ENCODE assay signal across 10 mouse cellular contexts in the genomic region with DNA sequence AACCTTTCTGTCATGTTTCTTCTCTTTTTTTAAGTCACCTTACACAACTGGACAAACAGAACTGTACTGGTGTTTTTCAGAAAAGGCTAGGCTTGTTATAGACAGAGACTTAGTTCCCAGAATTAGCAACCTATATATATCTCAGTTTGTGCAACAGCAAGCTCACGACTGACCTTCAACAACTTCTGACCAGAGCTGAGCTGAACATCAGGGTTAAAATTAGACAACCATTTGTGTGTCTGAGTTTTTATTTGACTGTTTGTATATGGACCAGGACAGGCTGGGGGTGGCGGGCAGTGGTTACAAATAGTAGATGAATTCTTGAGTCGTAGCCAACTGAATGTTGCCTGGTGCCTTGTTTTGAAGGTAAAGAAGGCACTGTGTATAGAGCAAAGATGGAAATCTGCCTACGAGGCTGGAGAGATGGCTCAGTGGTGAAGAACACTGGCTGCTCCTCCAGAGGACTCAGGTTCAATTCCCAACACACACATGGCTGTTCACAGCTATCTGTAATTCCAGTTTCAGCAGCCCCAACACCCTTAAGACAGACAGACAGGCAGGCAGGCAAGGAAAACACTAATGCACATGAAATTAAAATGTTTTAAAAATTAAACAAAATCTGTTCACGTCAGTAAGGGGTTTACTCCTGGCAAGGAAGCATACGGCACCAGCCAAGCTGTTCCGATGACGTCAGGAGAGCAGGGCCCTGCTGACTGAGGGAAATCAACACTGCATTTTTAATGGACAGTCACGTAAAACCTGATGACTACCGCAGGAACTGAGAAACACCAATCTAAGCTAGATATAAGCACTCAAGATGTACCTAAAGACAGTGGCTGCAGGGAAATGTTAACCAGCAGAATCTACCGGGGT.
DNase-seq lines count a peak whose midpoint lies in the region; ATAC-seq lines count a peak whose summit lies in the region.
"Had no signal": no experiment of that assay in that cellular context is flagged by ENCODE, and none has a peak within 500 bp of the region (broad histone marks: within the 10 kb centered on the region; RNA-seq: fewer than 3 reads in every experiment).

No protein-coding gene starts in this region.

- no peaks in the 10 kb centered on the region for H3K9me3 ChIP-seq in embryonic facial prominence, embryonic 15.5 days (replicated peaks)
- H3K9me3 ChIP-seq in heart, embryonic 13.5 days, result no peaks in the 10 kb centered on the region
- H3K9me3 ChIP-seq in midbrain, embryonic 14.5 days (ENCODE audit: control insufficient read depth, low read length), result no peaks in the 10 kb centered on the region
- H3K9me3 ChIP-seq: embryonic facial prominence, embryonic 13.5 days; limb, embryonic 13.5 days had no signal

- DNase-seq in layer of hippocampus, adult 11-12 months (ENCODE audit: low spot score), result peak; percentile 41
- no peak for DNase-seq in layer of hippocampus, postnatal 25 days (ENCODE audit: extremely low spot score in 1 of 2, low spot score in 1 of 2)
- peak; percentile 37 for DNase-seq in lung, postnatal 14 days
- DNase-seq in B cell, adult 2 months, result no peak
- no peak for DNase-seq in midbrain, embryonic 14.5 days
- DNase-seq: cerebellum, adult 11 months had no signal

- H3K27ac ChIP-seq in embryonic facial prominence, embryonic 15.5 days (replicated peaks), result no peak overlapping the region
- H3K27ac ChIP-seq in heart, embryonic 13.5 days (replicated peaks), result peak overlapping the region; percentile 65
- no peak overlapping the region for H3K27ac ChIP-seq in midbrain, embryonic 14.5 days (replicated peaks; ENCODE audit: low read depth, low read length)
- H3K27ac ChIP-seq: embryonic facial prominence, embryonic 13.5 days; limb, embryonic 13.5 days had no signal

- 72% methylated on average over 11 of the region's 11 CpGs for WGBS in embryonic facial prominence, embryonic 15.5 days
- WGBS in heart, embryonic 13.5 days, result 54% methylated on average over 11 of the region's 11 CpGs
- WGBS in midbrain, embryonic 14.5 days, result 89% methylated on average over 11 of the region's 11 CpGs

- no peak overlapping the region for H3K4me3 ChIP-seq in embryonic facial prominence, embryonic 15.5 days (replicated peaks)
- no peak overlapping the region for H3K4me3 ChIP-seq in heart, embryonic 13.5 days
- H3K4me3 ChIP-seq in midbrain, embryonic 14.5 days (replicated peaks; ENCODE audit: low read depth, low read length), result no peak overlapping the region
- H3K4me3 ChIP-seq: embryonic facial prominence, embryonic 13.5 days; limb, embryonic 13.5 days had no signal

- no peaks in the 10 kb centered on the region for H3K27me3 ChIP-seq in embryonic facial prominence, embryonic 15.5 days
- no peaks in the 10 kb centered on the region for H3K27me3 ChIP-seq in heart, embryonic 13.5 days (replicated peaks)
- no peaks in the 10 kb centered on the region for H3K27me3 ChIP-seq in midbrain, embryonic 14.5 days (ENCODE audit: control insufficient read depth, insufficient read depth, low read length)
- H3K27me3 ChIP-seq: embryonic facial prominence, embryonic 13.5 days; limb, embryonic 13.5 days had no signal

- H3K36me3 ChIP-seq in embryonic facial prominence, embryonic 15.5 days, result no peaks in the 10 kb centered on the region
- no peaks in the 10 kb centered on the region; the same call in 1 of the 2 replicates for H3K36me3 ChIP-seq in heart, embryonic 13.5 days
- H3K36me3 ChIP-seq in midbrain, embryonic 14.5 days (ENCODE audit: control insufficient read depth, insufficient read depth, low read length), result no peaks in the 10 kb centered on the region
- H3K36me3 ChIP-seq: embryonic facial prominence, embryonic 13.5 days; limb, embryonic 13.5 days had no signal

- no peak overlapping the region for H3K9ac ChIP-seq in embryonic facial prominence, embryonic 15.5 days
- H3K9ac ChIP-seq in heart, embryonic 13.5 days, result no peak overlapping the region
- H3K9ac ChIP-seq in midbrain, embryonic 14.5 days (replicated peaks; ENCODE audit: low read length), result no peak overlapping the region
- H3K9ac ChIP-seq: embryonic facial prominence, embryonic 13.5 days; limb, embryonic 13.5 days had no signal

- no peaks in the 10 kb centered on the region for H3K4me1 ChIP-seq in embryonic facial prominence, embryonic 15.5 days
- peaks cover 21% of the 10 kb centered on the region for H3K4me1 ChIP-seq in heart, embryonic 13.5 days
- H3K4me1 ChIP-seq in midbrain, embryonic 14.5 days (ENCODE audit: control insufficient read depth, insufficient read depth, low read length), result no peaks in the 10 kb centered on the region
- H3K4me1 ChIP-seq: limb, embryonic 13.5 days had no signal

- H3K4me2 ChIP-seq in embryonic facial prominence, embryonic 15.5 days (replicated peaks), result no peak overlapping the region
- H3K4me2 ChIP-seq in heart, embryonic 13.5 days, result no peak overlapping the region; the same call in 1 of the 2 replicates
- no peak overlapping the region for H3K4me2 ChIP-seq in midbrain, embryonic 14.5 days (ENCODE audit: low read length)
- H3K4me2 ChIP-seq: embryonic facial prominence, embryonic 13.5 days; limb, embryonic 13.5 days had no signal

- 0 out of 2 replicates have a peak, but pooled peaks have one; percentile 34 for ATAC-seq in embryonic facial prominence, embryonic 15.5 days (ENCODE audit: insufficient number of reproducible peaks, low FRiP score, low TSS enrichment, low read depth)
- ATAC-seq in heart, embryonic 13.5 days (ENCODE audit: extremely low read depth, insufficient number of reproducible peaks, low FRiP score, low TSS enrichment), result no peak
- ATAC-seq in midbrain, embryonic 14.5 days (ENCODE audit: low FRiP score, low TSS enrichment), result no peak

Comparison
In these comparisons a context has a peak if more than half of its experiments do, and no peak if none do; other contexts are left out.
1. DNase-seq: peak in layer of hippocampus, adult 11-12 months (single experiment) and lung, postnatal 14 days (single experiment); none in layer of hippocampus, postnatal 25 days (0 of 2), B cell, adult 2 months (0 of 2) and midbrain, embryonic 14.5 days (single experiment).